Mouse (Mus musculus): ENCODE results near the gene Ass1.
A peak's percentile ranks its signal among the peaks of the same experiment; 100 is the strongest.
"Not testable (repeated sequence)": the region's sequence is repeated elsewhere in the genome, so short reads cannot be mapped to it uniquely, and the experiment has no call there.

Ass1 gene

DNA sequence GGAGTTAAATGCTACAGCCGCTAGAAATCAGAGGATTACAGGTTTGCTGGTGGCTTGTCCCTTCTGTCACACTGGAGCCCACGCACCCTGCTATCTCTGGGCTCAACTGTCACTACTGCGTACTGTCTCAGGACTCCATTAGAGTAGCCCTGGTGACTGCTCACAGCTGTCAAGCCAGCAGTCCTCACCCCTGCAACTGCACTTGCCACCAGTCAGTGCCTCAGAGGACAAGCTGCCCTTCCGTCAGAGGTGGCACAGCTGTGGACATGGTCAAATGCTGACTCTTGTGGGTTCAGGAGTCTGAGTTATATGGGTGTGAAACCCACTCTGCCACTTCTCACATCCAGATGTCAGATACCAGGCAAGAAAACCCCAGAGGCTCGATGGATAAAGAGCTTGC is 68.7 kb downstream of the Ass1 start:
- DNase-seq = no peak

DNA sequence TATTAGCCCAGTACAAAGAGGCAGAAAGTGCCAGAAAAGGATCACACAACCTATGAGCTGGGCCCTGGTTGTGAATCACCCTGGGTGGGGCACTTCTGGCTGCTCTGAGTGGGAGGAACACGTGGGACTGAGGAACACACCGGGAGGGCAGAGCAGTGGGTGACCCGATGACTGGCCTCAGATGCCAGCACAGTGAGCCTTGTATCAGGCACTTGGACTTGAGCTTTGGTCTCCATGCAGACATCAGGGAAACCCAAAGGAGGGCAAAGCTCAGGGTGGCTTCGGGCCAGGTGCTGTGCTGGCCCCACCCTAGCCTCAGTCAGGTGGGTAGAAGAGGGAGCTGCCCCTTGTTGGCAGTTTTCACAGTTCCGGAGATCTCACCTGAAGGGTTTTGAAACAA is 71.6 kb downstream of the Ass1 start:
- DNase-seq = peak; percentile 45

DNA sequence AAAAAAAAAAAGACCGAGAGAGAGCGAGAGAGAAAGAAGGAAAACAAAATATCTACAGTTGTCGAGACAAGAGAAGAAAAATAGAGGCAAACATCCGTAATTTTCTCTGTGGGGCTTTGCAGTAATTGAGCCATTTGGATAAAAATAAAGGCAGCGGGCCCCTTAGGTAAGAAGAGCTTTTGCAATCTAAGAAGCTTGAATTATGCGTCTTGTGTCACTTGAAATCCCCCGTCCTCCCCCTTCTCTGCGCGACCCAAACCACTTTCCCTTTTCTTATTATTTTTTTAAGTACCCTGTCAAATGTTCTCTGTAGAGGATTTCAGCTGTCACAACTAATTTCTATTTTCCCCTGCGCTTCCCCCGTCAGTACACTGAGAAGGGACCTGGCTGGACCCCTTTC is 77.7 kb downstream of the Ass1 start:
- DNase-seq = no peak

DNA sequence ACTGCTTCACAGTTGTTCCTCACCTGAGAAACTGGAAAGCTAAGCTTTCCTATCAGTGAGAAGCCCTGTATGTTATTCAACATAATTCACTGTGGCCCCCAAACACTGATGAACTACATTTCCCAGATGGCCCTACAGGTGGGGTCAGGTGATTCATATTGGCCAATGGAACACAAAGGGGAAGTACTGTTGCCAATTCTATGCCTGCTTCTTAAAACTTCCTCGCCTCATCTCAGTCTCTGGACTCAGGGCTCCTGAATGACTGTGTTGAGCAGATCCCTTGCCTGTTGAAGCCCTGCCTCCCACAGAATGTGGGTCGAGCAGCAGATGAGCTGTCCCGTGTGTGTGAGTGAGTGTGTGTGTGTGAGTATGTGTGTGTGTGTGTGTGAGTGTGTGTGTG is 80.5 kb downstream of the Ass1 start:
- no peak for DNase-seq

DNA sequence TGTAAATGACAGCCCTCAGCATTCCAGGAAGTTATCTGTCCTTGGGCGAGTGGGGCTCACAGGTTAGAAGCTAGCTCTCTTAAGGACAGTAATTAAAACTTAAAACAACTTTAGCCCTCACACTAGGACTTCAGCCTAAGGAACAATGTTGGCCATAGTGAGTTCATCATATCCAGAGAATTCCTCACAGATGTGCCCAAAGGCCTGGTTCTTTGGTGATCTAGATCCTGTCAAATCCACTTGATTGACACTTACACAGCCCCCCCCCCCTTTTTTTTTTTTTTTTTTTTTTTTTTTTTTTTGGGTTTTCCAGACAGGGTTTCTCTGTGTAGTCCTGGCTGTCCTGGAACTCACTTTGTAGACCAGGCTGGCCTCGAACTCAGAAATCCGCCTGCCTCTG is 81.3 kb downstream of the Ass1 start:
- not testable (repeated sequence) for DNase-seq

DNA sequence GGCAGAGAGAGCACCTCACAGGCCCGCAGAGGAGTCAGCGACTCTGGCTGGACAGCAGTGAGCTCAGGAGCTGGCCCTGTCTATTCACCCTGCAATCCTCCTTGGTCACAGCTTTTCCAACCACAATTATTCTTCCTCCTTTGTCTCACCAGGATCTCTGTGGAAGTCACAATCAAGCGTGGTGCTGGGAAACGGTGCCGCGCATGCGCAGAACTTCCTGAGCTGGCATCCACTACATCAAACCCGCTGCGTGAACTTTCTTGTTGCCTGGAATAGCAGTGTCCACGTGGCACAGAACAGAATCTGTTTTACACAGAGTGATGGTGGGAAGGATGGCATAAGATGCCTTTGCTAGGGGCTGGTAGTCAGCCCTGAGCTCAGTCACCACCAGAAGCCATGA is 82.0 kb downstream of the Ass1 start:
- no peak for DNase-seq

DNA sequence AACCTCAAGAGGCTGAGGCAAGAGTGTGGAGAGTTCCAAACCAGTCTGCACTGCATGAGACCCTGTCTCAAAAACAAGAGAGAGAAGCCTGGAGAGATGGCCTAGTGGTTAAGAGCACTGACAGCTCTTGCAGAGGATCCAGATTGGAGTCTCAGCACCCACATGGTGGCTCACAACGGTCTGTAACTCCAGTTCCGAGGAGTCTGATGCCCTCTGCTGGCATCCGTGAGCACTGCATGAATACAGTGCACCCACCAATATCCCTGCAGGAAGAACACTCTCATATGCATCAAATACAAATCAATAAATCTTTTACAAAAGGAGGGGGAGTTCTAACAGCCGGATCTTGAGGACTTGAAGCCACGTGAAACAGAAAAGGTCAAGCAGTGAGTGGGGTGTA is 84.6 kb downstream of the Ass1 start:
- DNase-seq = no peak

All from kidney, adult 9 months (tissue).